In the genomic region with DNA sequence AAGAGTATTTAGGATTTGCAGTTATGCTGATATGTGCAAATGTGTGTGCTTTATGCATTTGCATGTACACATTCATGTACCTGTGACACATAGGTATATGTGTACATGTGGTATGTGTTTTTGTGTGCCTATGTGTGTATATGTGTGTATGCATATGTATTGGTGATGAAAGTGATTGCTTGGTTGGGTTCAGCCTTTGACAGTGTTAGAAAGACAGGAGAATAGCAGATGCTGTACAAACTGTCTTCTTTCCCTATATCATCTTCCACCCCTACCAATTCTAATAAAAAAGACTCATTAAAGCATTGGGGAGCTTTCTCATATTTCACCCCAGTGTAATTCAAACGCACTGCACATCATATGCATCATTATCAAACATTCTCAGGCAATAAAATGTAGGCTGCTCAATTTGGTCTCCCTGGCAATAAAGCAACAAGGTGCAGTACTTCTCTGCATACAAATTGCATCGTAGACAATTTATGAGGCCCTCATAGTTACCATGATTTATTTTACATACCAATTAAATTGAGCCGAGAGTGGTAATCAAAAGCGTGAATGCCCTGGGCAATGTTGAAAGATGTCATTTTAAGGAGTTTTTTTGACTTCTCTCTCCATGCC, we compare ENCODE assay signal across 31 mouse cellular contexts. TPM values are rescaled to one million over a fixed set of nuclear protein-coding genes. Genes with fewer than 3 reads are reported as not detected.
DNase-seq lines count a peak whose midpoint lies in the region; ATAC-seq lines count a peak whose summit lies in the region.
"Had no signal": no experiment of that assay in that cellular context is flagged by ENCODE, and none has a peak within 500 bp of the region (broad histone marks: within the 10 kb centered on the region; RNA-seq: fewer than 3 reads in every experiment).

No protein-coding gene starts in this region.

- no peaks in the 10 kb centered on the region for H3K27me3 ChIP-seq in midbrain, embryonic 13.5 days
- H3K27me3 ChIP-seq in midbrain, embryonic 11.5 days (ENCODE audit: control insufficient read depth, insufficient read depth, low read length) = no peaks in the 10 kb centered on the region
- H3K27me3 ChIP-seq in hindbrain, embryonic 14.5 days (ENCODE audit: control insufficient read depth, insufficient read depth, low read length) = no peaks in the 10 kb centered on the region
- H3K27me3 ChIP-seq in midbrain, embryonic 16.5 days (ENCODE audit: control insufficient read depth, insufficient read depth, low read depth, low read length) = no peaks in the 10 kb centered on the region
- H3K27me3 ChIP-seq in neural tube, embryonic 15.5 days (replicated peaks) = no peaks in the 10 kb centered on the region
- H3K27me3 ChIP-seq: heart, embryonic 12.5 days; kidney, embryonic 15.5 days; limb, embryonic 12.5 days; liver, embryonic 15.5 days; midbrain, embryonic 12.5 days; stomach, embryonic 15.5 days had no signal

- H3K27ac ChIP-seq in midbrain, embryonic 13.5 days = no peak overlapping the region
- H3K27ac ChIP-seq in midbrain, embryonic 11.5 days (ENCODE audit: low read depth, low read length) = no peak overlapping the region
- peak overlapping the region; percentile 46; the same call in 1 of the 2 replicates for H3K27ac ChIP-seq in hindbrain, embryonic 14.5 days
- H3K27ac ChIP-seq in midbrain, embryonic 16.5 days (ENCODE audit: low read length) = no peak overlapping the region
- no peak overlapping the region for H3K27ac ChIP-seq in neural tube, embryonic 15.5 days (replicated peaks)
- H3K27ac ChIP-seq: gastrocnemius, adult 2 months; heart, adult 2 months; kidney, embryonic 15.5 days; limb, embryonic 12.5 days; liver, embryonic 15.5 days; midbrain, embryonic 12.5 days; stomach, embryonic 15.5 days had no signal

- no peak overlapping the region for H3K9ac ChIP-seq in midbrain, embryonic 13.5 days (replicated peaks)
- no peak overlapping the region for H3K9ac ChIP-seq in midbrain, embryonic 11.5 days (ENCODE audit: low read length)
- H3K9ac ChIP-seq in hindbrain, embryonic 14.5 days = no peak overlapping the region
- no peak overlapping the region for H3K9ac ChIP-seq in midbrain, embryonic 16.5 days (ENCODE audit: low read depth, low read length)
- H3K9ac ChIP-seq in neural tube, embryonic 15.5 days (replicated peaks) = no peak overlapping the region
- H3K9ac ChIP-seq: heart, embryonic 12.5 days; kidney, embryonic 15.5 days; limb, embryonic 12.5 days; liver, embryonic 15.5 days; lung, embryonic 14.5 days; midbrain, embryonic 12.5 days; stomach, embryonic 15.5 days had no signal

- ATAC-seq in midbrain, embryonic 13.5 days = peak; percentile 50; the same call in 1 of the 2 replicates
- no peak for ATAC-seq in midbrain, embryonic 11.5 days (ENCODE audit: low FRiP score)
- ATAC-seq in hindbrain, embryonic 14.5 days (ENCODE audit: low FRiP score) = peak; percentile 64
- peak; percentile 84 for ATAC-seq in midbrain, embryonic 16.5 days
- ATAC-seq in neural tube, embryonic 15.5 days (ENCODE audit: low FRiP score) = peak; percentile 89
- no peak for ATAC-seq in megakaryocyte-erythroid progenitor cell, adult 5-6 weeks (replicated peaks; ENCODE audit: low FRiP score, low TSS enrichment, poor library complexity, severe bottlenecking)
- ATAC-seq: forebrain, embryonic 14.5 days had no signal

- H3K4me3 ChIP-seq in midbrain, embryonic 13.5 days (replicated peaks) = no peak overlapping the region
- H3K4me3 ChIP-seq in midbrain, embryonic 11.5 days (ENCODE audit: low read depth, low read length) = no peak overlapping the region
- no peak overlapping the region for H3K4me3 ChIP-seq in hindbrain, embryonic 14.5 days (replicated peaks; ENCODE audit: low read length)
- no peak overlapping the region for H3K4me3 ChIP-seq in midbrain, embryonic 16.5 days (ENCODE audit: low read depth, low read length)
- H3K4me3 ChIP-seq in neural tube, embryonic 15.5 days (replicated peaks) = no peak overlapping the region
- H3K4me3 ChIP-seq: gastrocnemius, adult 2 months; heart, adult 2 months; heart, embryonic 12.5 days; kidney, embryonic 15.5 days; limb, embryonic 12.5 days; liver, embryonic 15.5 days; midbrain, embryonic 12.5 days; stomach, embryonic 15.5 days had no signal

- no peaks in the 10 kb centered on the region for H3K36me3 ChIP-seq in midbrain, embryonic 13.5 days
- H3K36me3 ChIP-seq in midbrain, embryonic 11.5 days (ENCODE audit: control insufficient read depth, insufficient read depth, low read length) = no peaks in the 10 kb centered on the region
- H3K36me3 ChIP-seq in hindbrain, embryonic 14.5 days (replicated peaks; ENCODE audit: control insufficient read depth, insufficient read depth) = no peaks in the 10 kb centered on the region
- no peaks in the 10 kb centered on the region for H3K36me3 ChIP-seq in midbrain, embryonic 16.5 days (ENCODE audit: control insufficient read depth, insufficient read depth, low read length)
- H3K36me3 ChIP-seq in neural tube, embryonic 15.5 days = no peaks in the 10 kb centered on the region
- H3K36me3 ChIP-seq: heart, embryonic 12.5 days; kidney, embryonic 15.5 days; limb, embryonic 12.5 days; liver, embryonic 15.5 days; midbrain, embryonic 12.5 days; stomach, embryonic 15.5 days had no signal

- no peaks in the 10 kb centered on the region for H3K4me1 ChIP-seq in midbrain, embryonic 13.5 days (replicated peaks)
- no peaks in the 10 kb centered on the region for H3K4me1 ChIP-seq in midbrain, embryonic 11.5 days (ENCODE audit: control insufficient read depth, insufficient read depth, low read length)
- H3K4me1 ChIP-seq in hindbrain, embryonic 14.5 days (replicated peaks; ENCODE audit: control insufficient read depth, insufficient read depth, low read length) = no peaks in the 10 kb centered on the region
- H3K4me1 ChIP-seq in midbrain, embryonic 16.5 days (ENCODE audit: control insufficient read depth, insufficient read depth, low read length) = no peaks in the 10 kb centered on the region
- H3K4me1 ChIP-seq in neural tube, embryonic 15.5 days = no peaks in the 10 kb centered on the region
- H3K4me1 ChIP-seq: heart, embryonic 12.5 days; kidney, embryonic 15.5 days; limb, embryonic 12.5 days; liver, embryonic 15.5 days; midbrain, embryonic 12.5 days; stomach, embryonic 15.5 days had no signal

- no peak overlapping the region for H3K4me2 ChIP-seq in midbrain, embryonic 13.5 days (replicated peaks)
- H3K4me2 ChIP-seq in midbrain, embryonic 11.5 days = no peak overlapping the region
- no peak overlapping the region for H3K4me2 ChIP-seq in hindbrain, embryonic 14.5 days (replicated peaks)
- no peak overlapping the region for H3K4me2 ChIP-seq in midbrain, embryonic 16.5 days (ENCODE audit: low read length)
- H3K4me2 ChIP-seq in neural tube, embryonic 15.5 days = no peak overlapping the region
- H3K4me2 ChIP-seq: heart, embryonic 12.5 days; kidney, embryonic 15.5 days; limb, embryonic 12.5 days; liver, embryonic 15.5 days; lung, embryonic 14.5 days; midbrain, embryonic 12.5 days; stomach, embryonic 15.5 days had no signal

- DNase-seq in midbrain, embryonic 11.5 days (ENCODE audit: low spot score, missing footprints) = no peak
- peak; percentile 24 for DNase-seq in hindbrain, embryonic 14.5 days (ENCODE audit: low spot score)
- DNase-seq in frontal cortex, adult 2 months (ENCODE audit: extremely low spot score in 1 of 2, low spot score in 1 of 2) = no peak
- DNase-seq: adrenal gland, postnatal 25 days; cerebellum, adult 2 months; cerebellum, postnatal 14 days; gastrocnemius, adult 2 months; gastrocnemius, postnatal 36 days; heart, adult 2 months; heart, postnatal 4 days; kidney, adult 18-20 months; kidney, postnatal 25 days; lung, embryonic 14.5 days; lung, postnatal 14 days; retina, postnatal 1 day; right cerebral cortex, postnatal 25 days had no signal

- no peaks in the 10 kb centered on the region for H3K9me3 ChIP-seq in midbrain, embryonic 13.5 days
- H3K9me3 ChIP-seq in midbrain, embryonic 11.5 days (ENCODE audit: control insufficient read depth, low read length) = no peaks in the 10 kb centered on the region
- no peaks in the 10 kb centered on the region for H3K9me3 ChIP-seq in hindbrain, embryonic 14.5 days (ENCODE audit: control insufficient read depth, low read length)
- no peaks in the 10 kb centered on the region for H3K9me3 ChIP-seq in midbrain, embryonic 16.5 days (replicated peaks; ENCODE audit: control insufficient read depth, low read length, poor library complexity, severe bottlenecking)
- no peaks in the 10 kb centered on the region for H3K9me3 ChIP-seq in neural tube, embryonic 15.5 days (replicated peaks)
- H3K9me3 ChIP-seq: heart, embryonic 12.5 days; kidney, embryonic 15.5 days; limb, embryonic 12.5 days; liver, embryonic 15.5 days; midbrain, embryonic 12.5 days; stomach, embryonic 15.5 days had no signal

- 72% methylated on average over 4 of the region's 4 CpGs for WGBS in midbrain, embryonic 13.5 days
- WGBS in midbrain, embryonic 11.5 days = 86% methylated on average over 4 of the region's 4 CpGs
- 63% methylated on average over 4 of the region's 4 CpGs for WGBS in hindbrain, embryonic 14.5 days
- 65% methylated on average over 4 of the region's 4 CpGs for WGBS in midbrain, embryonic 16.5 days
- 33% methylated on average over 4 of the region's 4 CpGs for WGBS in neural tube, embryonic 15.5 days

RNA-seq across cellular contexts. Expression of a gene that starts 51.3 kb away (rescaled TPM):
- polyA plus RNA-seq in midbrain, embryonic 13.5 days (2015; fragmentation: Nextera tagmentation; extraction: Ambion mirVana) = not detected in 2 replicates
- polyA plus RNA-seq in midbrain, embryonic 11.5 days (2014; fragmentation: Nextera tagmentation; extraction: Ambion mirVana) = 0.05 TPM in 1 of 2 replicates, not detected in the other
- 0.13 and 0.20 TPM in 2 replicates for polyA plus RNA-seq in hindbrain, embryonic 14.5 days (2014; fragmentation: Nextera tagmentation; extraction: Ambion mirVana)
- polyA plus RNA-seq in midbrain, embryonic 16.5 days (2015; fragmentation: Nextera tagmentation; extraction: Ambion mirVana) = 0.21 and 0.24 TPM in 2 replicates
- polyA plus RNA-seq in neural tube, embryonic 15.5 days (2015; fragmentation: Nextera tagmentation; extraction: Ambion mirVana) = 0.20 and 0.28 TPM in 2 replicates
- total RNA-seq in megakaryocyte-erythroid progenitor cell, adult 5-6 weeks (2014; fragmentation: Nextera tagmentation) = not detected in 2 replicates
- not detected in 2 replicates for total RNA-seq in megakaryocyte-erythroid progenitor cell, adult 5-6 weeks (2017)
- polyA plus RNA-seq in frontal cortex, adult 2 months (2012; rRNA removed) = 0.04 and 0.11 TPM in 2 replicates
- total RNA-seq: adrenal gland, adult 18-20 months; adrenal gland, postnatal 25 days; gastrocnemius, adult 2 months; gastrocnemius, postnatal 36 days; heart, adult 2 months; heart, postnatal 4 days; liver, adult 2 months had no signal
- polyA plus RNA-seq: embryonic facial prominence, embryonic 14.5 days; forebrain, embryonic 14.5 days; heart, adult 2 months; heart, embryonic 12.5 days; heart, postnatal 0 days; kidney, embryonic 15.5 days; limb, embryonic 12.5 days; liver, adult 2 months; liver, embryonic 15.5 days; lung, embryonic 14.5 days; midbrain, embryonic 12.5 days; stomach, embryonic 15.5 days had no signal

Comparison
In these comparisons a context has a peak if more than half of its experiments do, and no peak if none do; other contexts are left out.
1. ATAC-seq: peak in midbrain, embryonic 13.5 days (single experiment), hindbrain, embryonic 14.5 days (single experiment), midbrain, embryonic 16.5 days (single experiment) and neural tube, embryonic 15.5 days (single experiment); none in midbrain, embryonic 11.5 days (single experiment) and megakaryocyte-erythroid progenitor cell, adult 5-6 weeks (single experiment).